Mouse (Mus musculus): Measurements from ENCODE around the gene Hic1.

GRCm38 (mm10) chr11:75160954-75161353, 8.4 kb downstream of the Hic1 start:
- TF ChIP-seq CTCF (IDR thresholded peaks at IDR 0.05; ENCODE audit: borderline replicate concordance, insufficient read depth, low read length) (no peak), POLR2A (IDR thresholded peaks at IDR 0.05; ENCODE audit: low read depth, low read length) (no peak)
